Mouse (Mus musculus) gastrocnemius, postnatal 4 days (tissue): ENCODE measurements at regions not wholly inside any gene's neighbourhood (a gene's known extent, or its start where the extent isn't known, plus 50 kb on each side); places are given as distances from the start of the nearest gene placed in this dataset.

Source experiments
- DNase-seq, 2 experiments: peaks; one replicate each; pipeline ENCODE4 v3.0.0; 2021 to 2022; ENCODE audit warnings: low spot score in 2 of 2, mixed read lengths in 2 of 2

DNA sequence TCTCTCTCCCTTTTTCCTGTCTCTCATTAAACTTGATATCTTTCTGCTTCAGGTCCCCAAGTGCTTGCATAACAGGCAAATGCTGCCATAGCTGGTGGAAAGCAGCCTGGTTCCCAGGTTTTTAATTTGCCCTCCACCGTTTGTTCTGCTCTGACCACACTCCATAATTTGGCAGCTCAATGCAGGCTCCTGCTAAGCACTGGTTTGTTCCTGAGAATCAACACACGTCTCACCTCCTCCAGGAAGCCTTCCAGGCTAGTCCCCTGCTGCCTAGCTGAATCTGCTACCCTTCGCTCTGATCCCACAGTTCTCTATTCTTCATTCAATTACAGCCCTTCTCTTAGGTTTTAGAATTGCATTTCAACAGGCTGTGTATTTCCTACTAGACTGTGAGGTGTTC lies 152.4 kb upstream of the Ppp2r3a start:
- DNase-seq: no peak

DNA sequence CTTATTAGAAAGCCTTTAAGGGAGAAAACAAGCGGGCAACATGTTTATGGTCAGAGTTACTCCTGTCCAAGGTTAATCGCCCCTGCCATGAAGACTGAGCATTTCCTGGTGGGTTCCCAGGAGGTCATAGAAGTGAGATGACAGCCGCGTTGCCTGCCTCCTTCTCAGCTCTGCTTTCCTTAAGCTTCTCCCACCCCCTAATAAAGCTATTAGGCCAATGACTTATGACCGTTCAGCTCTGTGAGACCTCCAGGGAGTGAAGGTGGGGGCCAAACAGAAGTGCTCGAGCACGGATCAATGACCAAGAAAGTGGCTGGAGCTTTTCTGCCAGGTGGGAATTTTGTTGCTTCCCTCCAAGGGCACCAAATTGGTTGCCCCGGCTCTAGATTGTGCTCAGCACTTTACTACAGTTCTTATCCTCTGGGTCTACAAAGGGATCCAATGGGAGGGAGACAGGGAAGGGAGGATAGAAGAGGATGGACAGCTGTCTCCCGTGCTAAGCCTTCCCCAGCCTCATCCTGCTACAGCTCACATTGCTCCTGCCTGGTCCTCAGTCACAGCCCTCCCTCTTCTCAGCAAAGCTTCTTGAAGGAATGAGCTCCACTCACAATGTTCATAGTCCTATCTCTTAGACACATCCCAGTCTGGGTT lies 151.1 kb upstream of the Ppp2r3a start:
- DNase-seq: no peak

DNA sequence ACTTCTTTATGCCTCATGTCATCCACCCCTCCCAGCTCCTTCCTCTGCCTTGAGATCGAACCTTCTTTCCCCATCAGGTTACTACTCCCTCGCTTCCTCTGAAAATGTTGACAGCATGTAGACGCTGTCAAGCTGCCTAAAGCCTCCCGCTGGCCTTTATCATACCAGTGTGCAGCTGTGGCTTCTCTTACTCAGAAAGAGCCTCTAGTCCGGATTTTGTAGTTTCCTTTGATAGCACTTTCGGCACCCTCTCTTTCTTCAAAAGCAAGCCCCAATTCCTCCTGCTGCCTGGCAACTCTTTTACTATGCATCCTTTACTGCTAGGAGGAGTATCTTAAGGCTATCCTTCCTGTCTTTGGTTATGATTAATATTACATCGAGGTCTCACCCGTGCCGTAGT lies 149.8 kb upstream of the Ppp2r3a start:
- no peak for DNase-seq

DNA sequence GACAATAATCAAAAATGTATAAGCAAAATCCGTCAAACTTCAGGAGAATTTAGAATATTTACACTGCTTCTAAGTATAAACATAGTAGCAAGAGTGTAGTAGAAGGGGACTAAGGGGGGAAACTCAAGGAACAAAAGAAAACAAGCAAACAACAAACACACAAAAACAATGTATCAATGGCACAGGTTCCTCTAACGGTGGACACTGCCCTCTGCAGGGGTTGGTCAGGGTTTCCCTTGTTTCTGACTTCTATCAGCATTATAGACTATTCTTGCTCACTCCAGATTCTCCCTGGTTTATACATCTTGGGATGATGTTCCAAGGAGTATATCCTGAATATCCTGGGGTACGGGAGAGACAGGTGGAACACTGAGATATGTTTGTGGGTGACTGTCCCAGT lies 147.3 kb upstream of the Ppp2r3a start:
- no peak for DNase-seq

DNA sequence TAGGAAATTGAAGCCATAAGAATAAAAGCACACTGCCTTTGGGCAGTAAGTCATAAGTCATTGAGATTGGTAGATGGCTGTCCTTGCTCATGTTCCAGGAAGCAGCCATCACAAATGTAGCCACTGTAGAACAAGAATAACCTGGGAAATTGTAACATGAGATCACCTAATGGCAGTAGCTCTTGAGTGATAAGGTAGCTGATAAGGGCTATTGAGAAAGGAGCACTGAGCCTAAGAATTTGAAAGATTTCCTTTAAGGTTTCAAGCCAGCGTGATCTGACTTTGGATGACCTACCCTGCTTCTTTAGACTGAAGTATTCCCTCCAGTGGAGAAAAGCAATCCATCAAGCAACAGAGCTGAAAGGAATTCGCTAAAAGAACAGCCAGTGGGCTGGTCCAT lies 117.8 kb upstream of the Ppp2r3a start:
- DNase-seq: no peak

DNA sequence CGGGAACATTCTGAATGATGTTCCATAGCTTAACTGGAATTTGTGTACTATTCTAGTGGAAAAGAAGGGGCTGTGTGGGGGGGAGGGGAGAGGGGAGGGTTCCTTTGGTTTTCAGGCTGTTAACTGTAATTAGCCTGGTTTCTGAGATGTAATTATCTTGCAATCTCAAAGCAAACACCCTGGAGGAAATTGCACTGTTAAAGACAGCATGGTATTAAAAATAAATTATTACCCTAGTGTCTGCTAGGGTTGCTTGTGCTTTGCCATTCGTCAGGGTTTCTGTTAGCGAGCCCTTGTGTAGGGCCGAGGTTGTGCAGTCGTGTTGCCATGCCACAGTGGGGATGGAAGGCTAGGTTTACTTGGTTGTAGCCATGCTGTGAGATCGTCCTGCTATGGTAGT lies 105.0 kb upstream of the Ppp2r3a start:
- no peak for DNase-seq

DNA sequence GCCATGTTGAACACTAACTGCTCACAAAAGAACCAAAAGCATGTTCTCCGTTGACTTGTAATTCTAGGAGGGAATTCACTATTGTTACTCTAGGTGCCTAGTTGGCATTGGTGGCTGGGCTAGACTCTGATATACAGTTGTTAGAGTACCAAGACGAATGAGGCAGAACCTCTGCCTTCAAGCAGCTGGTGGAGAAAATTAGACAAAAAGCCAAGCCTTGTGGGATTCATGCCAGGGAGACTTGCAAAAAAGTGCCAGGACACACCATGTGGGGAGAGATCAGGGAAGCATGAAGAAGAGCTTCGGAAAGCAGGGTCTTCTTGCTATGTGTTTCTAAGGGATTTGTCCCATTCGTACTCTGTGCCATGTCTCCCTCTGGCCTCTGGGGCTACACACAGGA lies 97.2 kb upstream of the Ppp2r3a start:
- DNase-seq: no peak

DNA sequence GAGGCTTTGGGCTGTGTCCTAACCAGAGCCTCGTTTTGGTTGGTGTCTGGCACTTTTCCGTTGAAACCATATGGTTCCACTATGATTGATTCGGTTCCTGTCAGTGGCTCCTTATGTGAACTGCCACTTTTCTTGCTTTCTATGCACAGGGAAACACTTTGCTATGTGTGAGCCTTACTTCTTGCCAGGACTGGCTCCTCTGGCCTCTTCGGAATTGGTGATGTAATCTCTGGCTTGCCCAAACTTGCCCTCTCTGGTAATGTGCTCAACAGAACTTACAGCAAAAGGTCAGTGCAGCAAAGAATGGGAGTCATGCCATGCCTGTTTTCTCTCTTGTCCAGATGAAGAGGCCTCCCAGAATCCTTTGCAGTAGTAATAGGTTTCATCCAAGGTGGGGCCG lies 91.3 kb upstream of the Ppp2r3a start:
- DNase-seq: no peak

DNA sequence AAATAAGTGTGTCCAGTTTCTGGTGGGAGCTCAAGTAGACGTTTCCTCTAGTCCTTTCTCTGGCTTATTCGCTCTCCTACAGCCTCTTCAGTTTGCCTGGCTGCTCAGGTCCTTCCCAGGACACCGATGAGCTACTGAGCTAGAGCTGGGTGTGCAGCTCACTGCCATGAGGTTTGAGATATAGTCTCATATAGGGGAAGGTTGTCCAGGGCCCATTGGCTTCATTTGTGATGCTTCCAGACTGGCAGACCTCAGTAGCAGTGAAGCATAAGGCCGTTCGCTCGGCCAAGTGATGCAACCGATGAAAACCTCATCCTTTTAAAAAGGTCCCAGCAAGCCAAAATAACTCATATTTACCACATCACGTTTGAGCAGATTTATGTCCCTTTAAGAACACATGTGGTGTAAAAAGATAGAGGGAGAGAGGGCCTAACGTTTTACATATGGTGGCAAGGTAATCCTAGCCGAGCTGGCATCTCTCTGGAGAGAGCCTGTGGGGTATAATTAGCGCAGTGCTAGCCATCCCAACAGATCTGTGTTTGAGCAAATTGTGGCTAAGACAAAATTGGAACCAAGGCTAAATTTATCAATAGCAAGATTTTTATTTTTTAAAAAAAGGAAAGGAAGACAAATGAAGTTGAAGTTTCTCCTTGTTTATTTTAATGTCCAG lies 89.3 kb upstream of the Ppp2r3a start:
- no peak for DNase-seq

DNA sequence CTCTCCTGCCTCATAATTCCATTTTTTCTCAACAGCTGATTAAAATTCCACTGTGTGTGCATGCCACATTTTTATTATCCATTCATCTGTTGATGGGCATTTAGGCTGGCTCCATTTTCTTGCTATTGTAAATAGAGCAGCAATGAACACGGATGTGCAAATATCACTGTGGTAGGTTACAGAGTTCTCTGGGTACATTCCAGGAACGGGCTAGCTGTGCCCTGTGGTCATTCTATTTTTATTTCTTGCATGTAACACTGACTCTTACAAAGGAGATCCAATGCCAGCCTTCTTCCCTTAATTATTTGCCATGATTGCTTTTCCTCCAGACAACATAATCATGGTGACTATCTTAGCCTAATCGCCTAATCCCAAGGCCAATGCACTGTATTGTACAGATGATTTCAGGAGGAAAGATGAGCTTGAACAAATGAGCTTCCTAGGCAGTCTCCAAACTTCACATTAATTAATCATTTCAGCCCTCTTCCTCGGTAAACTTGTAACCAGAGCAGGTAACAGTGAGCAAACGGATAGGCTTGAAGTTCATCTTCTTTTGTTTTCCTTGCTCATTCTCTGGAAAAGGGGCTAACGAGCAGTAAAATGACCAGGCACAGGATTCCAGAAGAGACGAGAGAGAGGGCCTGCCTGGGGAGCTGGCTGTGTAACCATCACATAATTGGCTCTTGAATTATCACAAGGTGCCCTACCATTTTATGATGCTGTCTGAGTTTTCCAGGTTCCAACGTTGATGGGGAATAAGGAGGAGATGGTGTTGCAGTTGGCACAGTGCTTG lies 77.6 kb upstream of the Ppp2r3a start:
- DNase-seq: no peak

DNA sequence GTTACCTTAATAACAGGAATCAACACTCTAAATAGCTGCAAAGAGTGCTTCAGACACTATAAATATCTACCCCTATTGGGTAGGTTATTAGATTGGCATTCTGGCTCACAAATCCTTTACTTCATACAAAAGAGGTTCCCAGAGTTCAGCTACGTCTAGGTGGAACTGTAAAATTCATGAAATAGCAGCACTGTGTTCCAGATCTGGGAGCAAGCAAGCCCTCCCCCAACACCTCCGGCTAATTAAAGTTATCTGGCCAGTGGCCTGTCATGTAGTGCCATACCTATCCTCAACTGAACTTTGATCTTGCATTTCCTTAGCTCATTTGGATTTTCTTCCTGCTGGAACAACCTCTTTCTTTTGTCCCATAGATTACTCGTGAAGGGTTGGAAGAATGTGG lies 75.4 kb upstream of the Ppp2r3a start:
- DNase-seq: no peak

DNA sequence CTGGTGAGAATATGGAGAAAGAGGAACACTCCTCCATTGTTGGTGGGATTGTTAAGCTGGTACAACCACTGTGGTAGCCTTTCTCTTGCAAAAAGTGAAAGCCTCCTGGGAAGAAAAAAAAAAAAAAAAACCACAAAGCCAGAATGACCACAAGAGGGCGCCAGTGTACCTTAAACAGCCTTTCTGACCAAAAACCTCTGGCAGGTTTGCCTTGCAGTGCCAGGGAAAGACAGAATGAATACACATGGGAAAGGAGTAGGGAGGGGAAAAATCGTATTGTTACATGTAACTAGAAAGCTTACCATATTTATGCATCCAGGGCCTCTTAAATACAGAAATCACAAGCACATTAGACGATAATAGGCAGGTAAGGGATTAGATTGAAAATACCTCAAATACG lies 62.4 kb upstream of the Ppp2r3a start:
- peak in 1 of 2 experiments; percentile 39 for DNase-seq

DNA sequence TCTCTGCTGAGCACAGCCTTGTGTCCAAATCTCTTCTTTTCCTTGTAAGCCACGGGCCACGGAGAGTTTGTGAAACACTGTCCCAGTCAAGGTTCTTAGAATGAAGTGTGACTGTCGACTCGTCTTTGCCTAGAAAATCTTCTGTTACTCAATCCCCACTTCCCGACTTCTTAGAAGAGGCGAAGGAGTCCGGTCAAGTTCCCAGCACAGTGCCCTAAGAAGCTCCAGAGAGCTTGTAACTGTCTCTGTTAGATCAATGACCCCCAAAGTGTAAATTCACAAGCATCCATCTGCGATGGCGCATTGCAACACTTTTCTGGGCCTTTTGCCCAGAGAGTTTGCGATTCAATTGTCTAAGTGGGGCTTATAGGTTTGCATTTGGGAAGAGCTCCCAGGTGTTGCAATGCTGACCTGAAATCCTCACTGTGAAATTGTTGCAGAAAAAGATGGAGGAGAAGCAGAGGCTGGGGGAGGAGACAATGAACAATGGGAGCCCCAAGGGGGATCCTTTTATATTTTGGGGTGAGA lies 54.9 kb upstream of the Ppp2r3a start:
- no peak for DNase-seq

DNA sequence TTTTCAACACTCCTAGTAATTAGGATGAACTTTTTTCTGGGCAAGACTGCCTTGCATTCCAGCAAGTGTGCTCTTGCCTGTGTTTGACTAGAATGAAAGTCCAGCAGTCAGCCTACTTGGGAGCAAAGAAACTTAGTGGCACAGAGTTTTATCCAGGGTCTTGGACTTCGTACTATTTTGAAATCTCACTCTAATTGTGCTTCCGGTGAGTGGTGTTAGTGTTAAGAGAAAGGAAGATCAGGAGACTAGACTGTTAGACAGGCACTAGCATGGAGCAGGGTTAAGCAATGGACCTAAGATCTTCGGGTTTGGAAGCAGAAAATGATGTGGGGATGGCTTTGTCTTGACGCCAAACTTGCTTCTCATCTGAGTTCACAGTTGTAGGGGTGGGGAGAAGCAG lies 54.1 kb upstream of the Ppp2r3a start:
- DNase-seq: no peak
